Mouse (Mus musculus): ENCODE measurements around the gene Lrfn1. TPM values are rescaled to one million over a fixed set of nuclear protein-coding genes. Genes with fewer than 3 reads are reported as not detected.

Gene Lrfn1
- 0.91 and 1.4 TPM in 2 replicates for polyA plus RNA-seq (2012; rRNA removed)

DNA sequence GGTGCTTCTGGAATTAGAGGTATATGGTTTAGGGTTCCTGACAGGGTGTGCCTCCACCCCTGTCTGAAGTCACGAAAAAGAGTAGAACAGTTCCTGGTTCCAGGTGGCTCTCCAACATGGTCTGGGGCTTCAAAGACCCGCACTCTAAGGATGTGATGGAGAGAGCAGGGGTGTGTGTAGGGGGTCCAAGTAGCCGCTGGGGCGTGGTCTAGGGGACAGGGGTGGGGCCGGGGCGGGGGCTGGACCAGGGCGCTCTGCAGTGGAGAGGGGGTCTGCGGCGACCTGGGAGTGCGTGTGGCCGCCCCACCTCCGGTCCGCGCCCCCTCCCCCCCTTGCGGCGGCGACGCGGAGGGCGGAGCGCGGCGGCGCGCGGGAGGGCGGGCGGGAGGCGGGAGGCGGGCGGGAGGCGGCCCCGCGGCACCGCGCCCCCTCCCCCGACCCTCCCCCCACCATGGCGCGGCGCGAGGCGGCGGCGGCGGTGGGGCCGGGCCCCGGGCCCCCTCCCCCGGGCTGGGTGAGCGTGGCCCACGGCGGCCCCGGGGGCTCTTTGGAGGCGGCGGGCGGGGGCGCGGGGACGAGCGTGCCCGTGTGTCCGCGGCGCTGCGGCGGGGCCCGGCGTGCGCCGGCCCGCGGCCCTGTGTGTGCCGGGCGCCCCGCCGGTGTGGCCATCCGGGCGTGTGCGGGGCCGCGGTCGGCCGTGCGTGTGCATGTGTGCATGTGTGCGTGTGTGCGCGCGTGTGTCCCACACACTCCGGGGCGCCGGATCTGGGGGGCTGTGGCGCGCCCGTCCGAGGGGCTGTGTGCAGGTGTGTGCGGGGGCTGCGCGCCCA, at the start of gene Lrfn1:
Gene Lrfn1, plus strand, starts transcription at position 450 of the 830 bp plus-strand sequence.
- Histone ChIP-seq H3K36me3 (ENCODE audit: control insufficient read depth, insufficient read depth, low read length) (no peaks in the 10 kb centered on the region), H3K27me3 (ENCODE audit: control insufficient read depth, insufficient read depth, low read length) (peaks cover 10% of the 10 kb centered on the region; the same call in 1 of the 2 replicates), H3K4me1 (ENCODE audit: control insufficient read depth, insufficient read depth, insufficient read length, low read length) (peaks cover 2% of the 10 kb centered on the region; the same call in 1 of the 2 replicates), H3K4me3 (ENCODE audit: low read depth, low read length) (peak within 1 kb of the TSS; percentile 67), H3K27ac (ENCODE audit: insufficient read depth, low read depth, low read length) (no peak within 1 kb of the TSS)
- 1% methylated on average over 52 of the region's 97 CpGs for WGBS
- TF ChIP-seq CTCF (IDR thresholded peaks at IDR 0.05; ENCODE audit: extremely low read depth, insufficient read length, insufficient replicate concordance, low read depth, low read length) (no peak), POLR2A (IDR thresholded peaks at IDR 0.05; ENCODE audit: low read depth, low read length) (no peak)

DNA sequence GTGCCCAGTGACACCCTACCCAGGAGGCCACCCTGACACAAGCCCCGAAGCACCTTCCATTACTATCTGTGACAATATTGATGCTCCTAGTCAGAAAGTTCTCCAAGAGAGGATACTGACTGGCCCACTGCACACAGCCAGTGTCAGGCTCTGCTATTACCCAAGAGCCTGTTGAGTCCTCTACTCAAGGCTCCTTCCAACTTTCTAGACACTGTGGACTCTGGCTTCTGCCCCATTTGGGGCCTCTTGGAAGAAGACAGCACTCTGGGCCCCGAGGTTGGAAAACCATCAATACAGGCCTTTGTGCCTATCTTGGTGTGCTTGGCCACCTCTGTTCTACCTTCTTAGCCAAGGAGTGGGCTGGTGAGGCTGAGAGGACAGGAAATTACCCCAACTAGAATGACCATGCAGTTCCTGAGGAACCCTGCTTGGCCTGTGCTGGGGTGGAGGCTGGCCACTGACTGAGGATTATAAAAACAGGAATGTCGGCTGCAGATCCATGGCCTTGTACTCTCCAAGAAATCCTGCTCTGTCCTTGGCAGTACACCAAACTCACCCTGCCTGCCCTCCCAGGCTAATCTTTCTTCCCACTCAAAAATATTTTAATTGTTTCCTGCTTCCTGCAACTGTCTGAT, 40.8 kb upstream of the Lrfn1 start:
- Histone ChIP-seq H3K36me3 (ENCODE audit: control insufficient read depth, insufficient read depth, low read length) (peaks cover 46% of the 10 kb centered on the region), H3K4me3 (ENCODE audit: low read depth, low read length) (no peak overlapping the region), H3K4me1 (ENCODE audit: control insufficient read depth, insufficient read depth, insufficient read length, low read length) (peaks cover 10% of the 10 kb centered on the region), H3K27me3 (ENCODE audit: control insufficient read depth, insufficient read depth, low read length) (no peaks in the 10 kb centered on the region), H3K27ac (ENCODE audit: insufficient read depth, low read depth, low read length) (peak overlapping the region; percentile 62)
- WGBS: 40% methylated on average over 3 of the region's 3 CpGs
- TF ChIP-seq POLR2A (IDR thresholded peaks at IDR 0.05; ENCODE audit: low read depth, low read length) (no peak), CTCF (IDR thresholded peaks at IDR 0.05; ENCODE audit: extremely low read depth, insufficient read length, insufficient replicate concordance, low read depth, low read length) (no peak)

DNA sequence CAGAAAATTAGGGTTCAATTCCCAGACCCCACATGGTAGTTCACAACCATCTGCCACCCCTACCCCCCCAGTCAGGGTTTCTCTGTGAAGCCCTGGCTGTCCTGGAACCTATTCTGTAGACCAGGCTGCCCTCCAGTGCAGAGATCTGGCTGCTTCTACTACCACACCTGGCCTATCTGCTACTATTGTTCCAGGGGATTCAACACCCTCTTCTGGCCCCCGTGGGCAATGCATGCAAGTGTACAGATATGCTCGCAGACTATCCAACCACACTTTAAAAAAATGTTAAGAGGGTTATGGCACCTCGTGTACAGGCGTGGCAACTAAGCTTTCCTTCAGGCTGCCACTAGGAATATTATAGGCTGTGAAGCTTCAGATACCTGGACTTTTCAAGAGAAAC, 39.0 kb upstream of the Lrfn1 start:
- peaks cover 31% of the 10 kb centered on the region for H3K36me3 ChIP-seq (ENCODE audit: control insufficient read depth, insufficient read depth, low read length)
- TF ChIP-seq POLR2A (IDR thresholded peaks at IDR 0.05; ENCODE audit: low read depth, low read length) (no peak), CTCF (IDR thresholded peaks at IDR 0.05; ENCODE audit: extremely low read depth, insufficient read length, insufficient replicate concordance, low read depth, low read length) (no peak)
- WGBS: 51% methylated on average over 4 of the region's 4 CpGs
- no peak overlapping the region for H3K4me3 ChIP-seq (ENCODE audit: low read depth, low read length)
- peaks cover 10% of the 10 kb centered on the region for H3K4me1 ChIP-seq (ENCODE audit: control insufficient read depth, insufficient read depth, insufficient read length, low read length)
- no peak overlapping the region for H3K27ac ChIP-seq (ENCODE audit: insufficient read depth, low read depth, low read length)
- H3K27me3 ChIP-seq (ENCODE audit: control insufficient read depth, insufficient read depth, low read length): no peaks in the 10 kb centered on the region

DNA sequence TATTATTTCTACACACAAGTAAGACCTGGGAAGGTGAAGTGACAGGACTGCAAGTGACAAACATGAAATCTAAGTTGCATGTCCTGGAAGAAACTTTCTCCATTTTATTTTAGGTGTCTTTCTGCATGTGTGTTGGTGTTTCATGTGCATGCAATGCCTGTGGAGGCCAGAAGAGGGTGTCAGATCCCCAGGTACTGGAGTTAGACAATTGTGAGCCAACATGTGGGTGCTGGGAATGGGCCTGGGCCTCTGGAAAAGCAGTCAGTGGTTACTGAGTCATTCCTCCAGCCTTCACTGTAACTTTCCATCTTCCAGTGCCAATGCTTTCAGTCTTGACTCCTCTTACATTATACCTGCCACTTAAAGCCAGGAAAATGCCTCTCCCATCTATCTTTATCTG, 34.4 kb upstream of the Lrfn1 start:
- Histone ChIP-seq H3K4me3 (ENCODE audit: low read depth, low read length) (no peak overlapping the region), H3K27me3 (ENCODE audit: control insufficient read depth, insufficient read depth, low read length) (no peaks in the 10 kb centered on the region), H3K4me1 (ENCODE audit: control insufficient read depth, insufficient read depth, insufficient read length, low read length) (no peaks in the 10 kb centered on the region), H3K36me3 (ENCODE audit: control insufficient read depth, insufficient read depth, low read length) (peaks cover 39% of the 10 kb centered on the region), H3K27ac (ENCODE audit: insufficient read depth, low read depth, low read length) (no peak overlapping the region)
- TF ChIP-seq POLR2A (IDR thresholded peaks at IDR 0.05; ENCODE audit: low read depth, low read length) (no peak), CTCF (IDR thresholded peaks at IDR 0.05; ENCODE audit: extremely low read depth, insufficient read length, insufficient replicate concordance, low read depth, low read length) (no peak)

DNA sequence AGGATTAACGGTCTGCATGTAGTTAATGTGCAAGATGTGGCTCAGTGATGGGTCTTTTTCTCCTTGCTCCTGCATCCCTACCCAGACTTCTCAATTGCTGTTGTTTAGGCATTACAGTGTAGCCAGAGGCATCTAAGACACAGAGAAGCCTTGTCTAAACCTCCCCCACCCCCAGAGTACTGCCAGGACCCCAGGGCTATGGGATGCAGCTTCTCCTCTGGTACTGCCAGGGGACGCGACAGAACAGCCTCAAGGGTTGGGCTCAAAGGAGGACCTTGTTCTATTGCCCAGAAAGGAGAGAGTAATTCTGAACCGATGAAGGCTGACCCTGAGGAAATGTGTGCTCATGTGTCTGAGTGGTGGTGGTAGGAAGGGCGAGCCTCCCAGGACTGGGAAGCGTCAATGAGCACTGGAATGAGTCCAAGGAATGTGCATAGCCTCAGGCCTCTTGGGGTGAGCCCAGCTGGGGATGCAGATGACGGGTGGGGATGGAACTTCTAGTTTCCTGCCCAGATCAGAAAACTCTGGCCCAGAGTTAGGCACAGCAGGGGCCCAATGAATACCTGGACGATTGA, 33.6 kb upstream of the Lrfn1 start:
- TF ChIP-seq CTCF (IDR thresholded peaks at IDR 0.05; ENCODE audit: extremely low read depth, insufficient read length, insufficient replicate concordance, low read depth, low read length): no peak
- no peak for TF ChIP-seq POLR2A (IDR thresholded peaks at IDR 0.05; ENCODE audit: low read depth, low read length)
- no peak overlapping the region for H3K4me3 ChIP-seq (ENCODE audit: low read depth, low read length)
- H3K36me3 ChIP-seq (ENCODE audit: control insufficient read depth, insufficient read depth, low read length): peaks cover 37% of the 10 kb centered on the region
- H3K27me3 ChIP-seq (ENCODE audit: control insufficient read depth, insufficient read depth, low read length): no peaks in the 10 kb centered on the region
- no peak overlapping the region for H3K27ac ChIP-seq (ENCODE audit: insufficient read depth, low read depth, low read length)
- H3K4me1 ChIP-seq (ENCODE audit: control insufficient read depth, insufficient read depth, insufficient read length, low read length): no peaks in the 10 kb centered on the region
- 62% methylated on average over 8 of the region's 8 CpGs for WGBS

DNA sequence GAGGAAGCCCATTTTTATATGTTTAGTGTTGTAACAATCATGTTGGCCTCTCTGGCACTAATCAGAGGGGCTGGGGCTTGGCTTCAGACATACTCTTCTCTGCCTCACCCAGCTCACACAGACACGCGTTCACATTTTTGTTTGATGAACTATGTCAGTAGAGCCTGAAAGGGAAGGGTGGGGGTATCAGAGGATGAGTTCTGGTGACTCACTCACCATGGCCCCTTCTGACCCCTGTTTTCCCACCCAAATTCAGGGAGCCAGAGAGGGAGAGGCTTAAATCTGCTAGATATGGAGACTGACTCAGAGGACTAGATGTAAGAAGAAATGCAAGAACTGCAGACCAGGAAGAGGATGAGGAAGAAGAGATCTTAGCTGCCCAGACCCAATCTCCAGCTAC, 32.4 kb upstream of the Lrfn1 start:
- WGBS: 86% methylated on average over 2 of the region's 2 CpGs
- H3K4me1 ChIP-seq (ENCODE audit: control insufficient read depth, insufficient read depth, insufficient read length, low read length): no peaks in the 10 kb centered on the region
- H3K4me3 ChIP-seq (ENCODE audit: low read depth, low read length): no peak overlapping the region
- H3K36me3 ChIP-seq (ENCODE audit: control insufficient read depth, insufficient read depth, low read length): peaks cover 35% of the 10 kb centered on the region
- TF ChIP-seq CTCF (IDR thresholded peaks at IDR 0.05; ENCODE audit: extremely low read depth, insufficient read length, insufficient replicate concordance, low read depth, low read length): no peak
- no peak for TF ChIP-seq POLR2A (IDR thresholded peaks at IDR 0.05; ENCODE audit: low read depth, low read length)
- no peak overlapping the region for H3K27ac ChIP-seq (ENCODE audit: insufficient read depth, low read depth, low read length)
- no peaks in the 10 kb centered on the region for H3K27me3 ChIP-seq (ENCODE audit: control insufficient read depth, insufficient read depth, low read length)

DNA sequence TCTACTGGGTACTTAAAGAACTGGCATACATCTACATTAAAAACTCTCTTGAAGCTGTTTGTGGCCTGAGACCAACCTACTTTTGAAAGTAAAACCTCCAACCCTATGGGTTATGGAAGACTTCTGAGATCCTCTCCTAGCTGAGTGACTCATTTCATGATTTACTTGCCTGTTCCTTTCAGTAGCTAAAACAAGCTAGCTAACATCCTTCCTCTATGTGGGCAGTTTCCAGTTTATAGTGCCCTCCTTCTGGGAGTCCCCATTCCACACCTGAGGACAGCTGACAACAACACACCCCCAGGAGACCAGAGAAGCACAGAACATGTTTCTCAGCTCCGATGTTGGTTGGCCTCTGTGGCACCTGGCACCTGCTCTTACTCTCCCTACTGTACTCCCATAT, 28.8 kb upstream of the Lrfn1 start:
- TF ChIP-seq CTCF (IDR thresholded peaks at IDR 0.05; ENCODE audit: extremely low read depth, insufficient read length, insufficient replicate concordance, low read depth, low read length) (no peak), POLR2A (IDR thresholded peaks at IDR 0.05; ENCODE audit: low read depth, low read length) (no peak)
- Histone ChIP-seq H3K27ac (ENCODE audit: insufficient read depth, low read depth, low read length) (no peak overlapping the region), H3K36me3 (ENCODE audit: control insufficient read depth, insufficient read depth, low read length) (peaks cover 29% of the 10 kb centered on the region), H3K27me3 (ENCODE audit: control insufficient read depth, insufficient read depth, low read length) (no peaks in the 10 kb centered on the region), H3K4me3 (ENCODE audit: low read depth, low read length) (no peak overlapping the region), H3K4me1 (ENCODE audit: control insufficient read depth, insufficient read depth, insufficient read length, low read length) (no peaks in the 10 kb centered on the region)
- WGBS: 61% methylated on average over 1 of the region's 1 CpGs

Data from small intestine, adult 2 months (tissue).